ENCODE assay signal across 9 mouse cellular contexts in the genomic region with DNA sequence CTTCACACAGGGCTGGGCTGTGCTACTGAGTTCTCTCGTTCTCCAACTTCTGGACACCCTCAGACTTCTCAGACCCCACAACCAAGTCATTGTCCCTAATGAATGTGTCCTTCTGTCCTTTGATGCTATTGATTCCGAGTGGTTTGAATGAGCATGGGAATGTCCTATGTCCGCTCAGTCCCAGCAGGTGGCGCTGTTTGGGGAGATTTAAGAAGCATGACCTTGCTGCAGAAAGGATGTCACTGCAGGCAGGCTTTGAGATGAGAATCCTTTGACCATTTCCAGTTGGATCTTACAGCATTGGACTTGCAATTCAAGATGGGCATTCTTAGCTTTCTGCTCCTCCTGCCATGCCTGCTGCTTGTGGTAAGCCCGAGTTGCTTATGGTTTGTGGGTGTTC.
DNase-seq lines count a peak whose midpoint lies in the region; ATAC-seq and TF ChIP-seq lines count a peak whose summit lies in the region.
"Had no signal": no experiment of that assay in that cellular context is flagged by ENCODE, and none has a peak within 500 bp of the region (broad histone marks: within the 10 kb centered on the region; RNA-seq: fewer than 3 reads in every experiment).

No protein-coding gene starts in this region.

- no peak overlapping the region for H3K27ac ChIP-seq in midbrain, embryonic 10.5 days (replicated peaks)
- H3K27ac ChIP-seq in midbrain, embryonic 15.5 days = no peak overlapping the region
- H3K27ac ChIP-seq in embryonic facial prominence, embryonic 14.5 days (replicated peaks; ENCODE audit: low read depth, low read length) = no peak overlapping the region
- H3K27ac ChIP-seq in limb, embryonic 14.5 days (replicated peaks; ENCODE audit: low read depth, low read length) = no peak overlapping the region

- H3K4me3 ChIP-seq in midbrain, embryonic 10.5 days = no peak overlapping the region
- no peak overlapping the region for H3K4me3 ChIP-seq in midbrain, embryonic 15.5 days
- no peak overlapping the region for H3K4me3 ChIP-seq in embryonic facial prominence, embryonic 14.5 days (ENCODE audit: low read depth, low read length)
- H3K4me3 ChIP-seq in limb, embryonic 14.5 days (replicated peaks; ENCODE audit: low read length) = no peak overlapping the region
- H3K4me3 ChIP-seq: myocyte had no signal

- no peak for TF ChIP-seq POLR2A in limb, embryonic 14.5 days (IDR thresholded peaks at IDR 0.05; ENCODE audit: borderline replicate concordance, extremely low read depth, insufficient read depth, insufficient read length)

- H3K9me3 ChIP-seq in midbrain, embryonic 10.5 days (replicated peaks) = no peaks in the 10 kb centered on the region
- H3K9me3 ChIP-seq in midbrain, embryonic 15.5 days = no peaks in the 10 kb centered on the region
- H3K9me3 ChIP-seq in embryonic facial prominence, embryonic 14.5 days (ENCODE audit: control insufficient read depth, low read length) = no peaks in the 10 kb centered on the region
- H3K9me3 ChIP-seq in limb, embryonic 14.5 days (ENCODE audit: control insufficient read depth, low read length) = no peaks in the 10 kb centered on the region

- H3K36me3 ChIP-seq in midbrain, embryonic 10.5 days = no peaks in the 10 kb centered on the region
- no peaks in the 10 kb centered on the region for H3K36me3 ChIP-seq in midbrain, embryonic 15.5 days (replicated peaks)
- H3K36me3 ChIP-seq in embryonic facial prominence, embryonic 14.5 days (ENCODE audit: control insufficient read depth, insufficient read depth, low read length) = no peaks in the 10 kb centered on the region
- no peaks in the 10 kb centered on the region for H3K36me3 ChIP-seq in limb, embryonic 14.5 days (ENCODE audit: control insufficient read depth, insufficient read depth, low read length)

- H3K4me1 ChIP-seq in midbrain, embryonic 10.5 days = no peaks in the 10 kb centered on the region
- no peaks in the 10 kb centered on the region for H3K4me1 ChIP-seq in midbrain, embryonic 15.5 days
- no peaks in the 10 kb centered on the region for H3K4me1 ChIP-seq in embryonic facial prominence, embryonic 14.5 days (ENCODE audit: control insufficient read depth, insufficient read depth, low read length)
- no peaks in the 10 kb centered on the region for H3K4me1 ChIP-seq in limb, embryonic 14.5 days (ENCODE audit: control insufficient read depth, insufficient read depth, low read length)

- 20% methylated on average over 5 of the region's 5 CpGs for WGBS in midbrain, embryonic 10.5 days
- WGBS in midbrain, embryonic 15.5 days = 18% methylated on average over 5 of the region's 5 CpGs
- 20% methylated on average over 5 of the region's 5 CpGs for WGBS in embryonic facial prominence, embryonic 14.5 days
- 26% methylated on average over 5 of the region's 5 CpGs for WGBS in limb, embryonic 14.5 days

- no peak for ATAC-seq in cerebellum, adult (ENCODE audit: insufficient number of reproducible peaks, low FRiP score, low TSS enrichment)
- ATAC-seq in midbrain, embryonic 15.5 days (replicated peaks) = no peak
- no peak for ATAC-seq in embryonic facial prominence, embryonic 14.5 days (ENCODE audit: low read depth)
- no peak for ATAC-seq in limb, embryonic 14.5 days (ENCODE audit: low FRiP score, low read depth)

- no peak overlapping the region for H3K9ac ChIP-seq in midbrain, embryonic 15.5 days
- no peak overlapping the region for H3K9ac ChIP-seq in embryonic facial prominence, embryonic 14.5 days (ENCODE audit: low read depth, low read length)
- H3K9ac ChIP-seq in limb, embryonic 14.5 days (ENCODE audit: low read depth, low read length, severe bottlenecking) = no peak overlapping the region

- DNase-seq in cerebellum, adult 11 months = peak; percentile 3
- peak; percentile 71 for DNase-seq in midbrain, embryonic 10.5 days (ENCODE audit: low spot score)
- DNase-seq in adrenal gland, postnatal 4 days (ENCODE audit: low spot score in 2 of 2) = peak; percentile 5 to 11
- DNase-seq in embryonic facial prominence, embryonic 14.5 days (ENCODE audit: low spot score) = peak; percentile 36
- DNase-seq in limb, embryonic 14.5 days (ENCODE audit: low spot score) = peak; percentile 17
- peak; percentile 1 for DNase-seq in skeletal muscle tissue, adult 2 months (ENCODE audit: low read depth, low spot score)

- H3K27me3 ChIP-seq in midbrain, embryonic 10.5 days (ENCODE audit: low read depth, poor library complexity, severe bottlenecking) = no peaks in the 10 kb centered on the region
- no peaks in the 10 kb centered on the region for H3K27me3 ChIP-seq in midbrain, embryonic 15.5 days (replicated peaks)
- H3K27me3 ChIP-seq in embryonic facial prominence, embryonic 14.5 days (replicated peaks; ENCODE audit: control insufficient read depth, insufficient read depth, low read length) = no peaks in the 10 kb centered on the region
- no peaks in the 10 kb centered on the region for H3K27me3 ChIP-seq in limb, embryonic 14.5 days (ENCODE audit: control insufficient read depth, insufficient read depth, low read length)

- no peak overlapping the region for H3K4me2 ChIP-seq in midbrain, embryonic 15.5 days
- H3K4me2 ChIP-seq in embryonic facial prominence, embryonic 14.5 days (ENCODE audit: low read depth, low read length) = no peak overlapping the region
- H3K4me2 ChIP-seq in limb, embryonic 14.5 days (replicated peaks; ENCODE audit: low read depth, low read length, severe bottlenecking) = no peak overlapping the region

Comparison
In these comparisons a context has a peak if more than half of its experiments do, and no peak if none do; other contexts are left out.
1. DNase-seq: peak in every context shown above with its lines; median percentile 71 in midbrain, embryonic 10.5 days; 36 in embryonic facial prominence, embryonic 14.5 days; 17 in limb, embryonic 14.5 days; 8 in adrenal gland, postnatal 4 days; 3 in cerebellum, adult 11 months; 1 in skeletal muscle tissue, adult 2 months.